ENCODE assay signal across 18 mouse cellular contexts in genomic region chr1:61293106-61293505, GRCm38 (mm10).
"Had no signal": no experiment of that assay in that cellular context is flagged by ENCODE, and none has a peak within 500 bp of the region (broad histone marks: within the 10 kb centered on the region; RNA-seq: fewer than 3 reads in every experiment).

No protein-coding gene starts in this region.

- H3K27ac ChIP-seq: midbrain, embryonic 10.5 days; neural tube, embryonic 15.5 days had no signal

- DNase-seq: lung, adult 18-20 months; lung, embryonic 14.5 days; lung, postnatal 10 days; lung, postnatal 4 days; midbrain, embryonic 14.5 days; retina, postnatal 1 day; right cerebral cortex, adult 18-20 months; right cerebral cortex, postnatal 25 days; right cerebral cortex, postnatal 4 days; spleen, adult 18-20 months; thymus, adult 18-20 months; thymus, postnatal 14 days; thymus, postnatal 36 days had no signal

- H3K9me3 ChIP-seq: midbrain, embryonic 10.5 days; neural tube, embryonic 13.5 days; neural tube, embryonic 15.5 days had no signal

- H3K9ac ChIP-seq: lung, embryonic 14.5 days; neural tube, embryonic 13.5 days; neural tube, embryonic 15.5 days had no signal

- ATAC-seq: midbrain, embryonic 16.5 days had no signal

- H3K4me2 ChIP-seq: lung, embryonic 14.5 days; neural tube, embryonic 13.5 days; neural tube, embryonic 15.5 days had no signal

- H3K36me3 ChIP-seq: midbrain, embryonic 10.5 days; neural tube, embryonic 13.5 days; neural tube, embryonic 15.5 days had no signal

- H3K27me3 ChIP-seq: neural tube, embryonic 15.5 days had no signal

- H3K4me3 ChIP-seq: midbrain, embryonic 10.5 days; myocyte; neural tube, embryonic 13.5 days; neural tube, embryonic 15.5 days had no signal
